Mouse (Mus musculus): ENCODE measurements around the gene Rer1. TPM values are rescaled to one million over a fixed set of nuclear protein-coding genes. Genes with fewer than 3 reads are reported as not detected.

Gene Rer1
- polyA plus RNA-seq (2015; fragmentation: Nextera tagmentation; extraction: Ambion mirVana): 128 and 140 TPM in 2 replicates

GRCm38 (mm10) chr4:155086108-155087024 lies at the start of gene Rer1, which contains the start of gene Morn1:
TSS of gene Rer1 (minus strand) at chr4:155086382.
TSS of gene Morn1 (plus strand) at chr4:155086577.

DNA sequence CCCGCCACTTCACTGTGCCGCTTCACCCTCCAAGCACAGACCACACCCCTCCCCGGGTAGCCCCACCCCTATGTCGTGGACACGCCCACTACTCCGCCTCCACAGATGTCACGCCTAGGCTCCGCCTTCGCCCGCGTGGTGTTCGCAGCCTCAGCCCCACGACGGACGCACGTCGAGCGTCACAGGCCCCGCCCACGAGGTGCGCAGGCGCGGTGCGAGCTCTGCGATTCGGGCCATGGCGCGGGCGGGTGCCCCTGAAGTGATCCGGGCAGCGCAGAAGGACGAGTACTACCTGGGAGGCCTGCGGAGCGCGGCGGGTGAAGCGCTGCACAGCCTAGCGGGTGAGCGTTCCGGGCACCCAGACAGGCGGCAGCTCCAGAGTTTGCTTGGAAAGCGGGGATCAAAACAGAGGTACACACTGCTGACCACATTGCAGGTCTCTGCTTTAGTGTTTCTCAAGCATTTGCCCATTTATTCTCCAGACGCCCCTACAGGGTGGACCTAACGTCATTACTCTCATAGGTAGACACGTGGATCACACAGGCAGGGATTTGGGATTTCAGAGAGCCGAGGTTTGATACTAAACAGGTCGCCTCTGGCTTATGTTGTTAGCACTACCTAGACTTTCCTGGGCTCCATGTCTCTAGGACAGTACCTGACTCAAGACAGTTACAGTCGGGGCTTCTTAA lies 19.2 kb downstream of the Rer1 start, which contains the start of gene Pex10:
Gene Pex10, plus strand, starts transcription at position 183 of the 689 bp plus-strand sequence.

DNA sequence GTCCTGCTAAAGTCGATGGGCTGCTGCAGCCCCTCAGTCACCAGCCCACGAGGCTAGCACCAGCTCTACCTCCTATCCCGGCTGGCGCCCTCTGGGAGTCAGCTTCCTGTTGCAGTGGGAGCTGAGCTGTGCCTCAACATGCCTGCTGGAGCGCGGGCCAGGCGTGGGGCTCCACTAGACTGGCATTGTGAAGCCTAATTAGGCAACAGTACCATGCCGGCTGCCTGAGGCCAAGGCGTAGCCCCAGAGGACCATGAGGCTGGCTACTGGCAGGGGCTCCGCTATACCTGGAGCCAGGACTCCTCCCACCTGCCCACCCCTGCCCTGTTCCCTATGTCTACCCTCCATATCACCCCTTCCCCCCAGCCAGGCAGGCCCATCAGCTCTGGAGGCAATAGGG lies 29.5 kb downstream of the Rer1 start, which contains the start of gene Plch2:
Gene Plch2, minus strand, starts transcription at position 61 of the 400 bp plus-strand sequence.

Other genes with a start within 250 kb of the Rer1 start
- 3.0 and 3.8 TPM in 2 replicates for gene Ttc34, start 248.9 kb downstream of the Rer1 start, polyA plus RNA-seq (2015; fragmentation: Nextera tagmentation; extraction: Ambion mirVana)
- 0.57 and 1.1 TPM in 2 replicates for gene Mmel1, start 216.8 kb downstream of the Rer1 start, polyA plus RNA-seq (2015; fragmentation: Nextera tagmentation; extraction: Ambion mirVana)
- 90.3 and 99.4 TPM in 2 replicates for gene Fam213b, start 187.2 kb downstream of the Rer1 start, polyA plus RNA-seq (2015; fragmentation: Nextera tagmentation; extraction: Ambion mirVana)
- gene Tnfrsf14, start 157.8 kb downstream of the Rer1 start, polyA plus RNA-seq (2015; fragmentation: Nextera tagmentation; extraction: Ambion mirVana): 0.33 and 0.54 TPM in 2 replicates
- gene Hes5, start 125.5 kb downstream of the Rer1 start, polyA plus RNA-seq (2015; fragmentation: Nextera tagmentation; extraction: Ambion mirVana): 117 and 132 TPM in 2 replicates
- gene Pank4, start 122.3 kb downstream of the Rer1 start, polyA plus RNA-seq (2015; fragmentation: Nextera tagmentation; extraction: Ambion mirVana): 28.6 and 29.7 TPM in 2 replicates
- gene Plch2, start 29.6 kb downstream of the Rer1 start, polyA plus RNA-seq (2015; fragmentation: Nextera tagmentation; extraction: Ambion mirVana): 12.6 and 15.3 TPM in 2 replicates
- 16.2 and 19.1 TPM in 2 replicates for gene Pex10, start 19.4 kb downstream of the Rer1 start, polyA plus RNA-seq (2015; fragmentation: Nextera tagmentation; extraction: Ambion mirVana)
- 6.7 and 7.2 TPM in 2 replicates for gene Morn1, start 195 bp upstream of the Rer1 start, polyA plus RNA-seq (2015; fragmentation: Nextera tagmentation; extraction: Ambion mirVana)
- 11.4 and 12.1 TPM in 2 replicates for gene Ski, start 136.2 kb upstream of the Rer1 start, polyA plus RNA-seq (2015; fragmentation: Nextera tagmentation; extraction: Ambion mirVana)
- gene Faap20, start 163.4 kb upstream of the Rer1 start, polyA plus RNA-seq (2015; fragmentation: Nextera tagmentation; extraction: Ambion mirVana): 63.2 and 64.3 TPM in 2 replicates

Data from neural tube, postnatal 0 days (tissue).